Mouse (Mus musculus): ENCODE results near the gene Zfp408. TPM values are rescaled to one million over a fixed set of nuclear protein-coding genes. Genes with fewer than 3 reads are reported as not detected.

Zfp408 gene
- 7.9 and 9.2 TPM in 2 replicates for polyA plus RNA-seq (2015; fragmentation: Nextera tagmentation; extraction: Ambion mirVana)

DNA sequence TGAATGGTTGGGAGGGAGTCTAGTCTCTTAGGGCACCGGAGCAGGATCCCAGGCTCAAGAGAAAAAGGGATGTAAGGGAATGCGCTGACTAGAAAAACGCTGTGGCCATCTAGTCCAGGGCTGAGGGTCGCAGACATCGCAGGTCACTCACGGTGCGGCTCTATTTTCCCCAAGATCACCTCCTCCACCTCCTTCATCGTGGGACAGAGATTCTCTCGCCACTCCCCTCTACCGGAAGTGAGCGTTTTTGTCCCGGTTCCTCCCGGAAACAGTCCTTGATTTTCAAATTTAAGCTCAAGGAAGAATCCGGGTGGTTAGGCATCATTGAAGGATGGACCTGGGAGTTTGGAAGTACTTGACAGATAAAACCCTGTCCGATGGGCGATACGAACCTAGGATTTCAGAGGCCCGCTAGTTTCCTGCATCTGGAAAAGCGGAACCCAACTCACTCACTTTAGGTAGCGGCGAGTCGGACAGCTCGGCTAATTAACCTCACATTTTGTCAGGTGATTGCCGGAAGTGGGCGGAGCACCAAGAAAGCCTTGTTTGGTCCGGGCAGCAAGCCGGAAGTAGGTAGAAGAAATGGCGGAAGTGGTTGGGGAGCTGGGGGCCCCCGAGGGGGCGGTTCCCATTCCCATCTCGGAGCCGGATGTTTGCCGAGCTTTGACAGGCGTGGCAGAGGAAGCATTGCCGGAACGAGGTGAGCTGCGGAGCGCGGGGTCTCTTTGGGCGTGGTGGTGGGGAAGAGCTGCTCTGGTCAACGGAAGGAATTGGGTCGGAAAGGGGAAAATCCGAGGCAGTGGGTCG lies at the start of gene Zfp408, which contains the start of gene Arhgap1:
Gene Zfp408 (minus strand): TSS at position 239 of the 807 bp plus-strand sequence.
Gene Arhgap1 (plus strand): TSS at position 308 of the 807 bp plus-strand sequence.
- WGBS: under 1% methylated on average over 44 of the region's 44 CpGs
- H3K36me3 ChIP-seq (ENCODE audit: control insufficient read depth, insufficient read depth, low read length): peaks cover 31% of the 10 kb centered on the region
- no peaks in the 10 kb centered on the region for H3K27me3 ChIP-seq (replicated peaks; ENCODE audit: control insufficient read depth, insufficient read depth, low read length)
- H3K4me2 ChIP-seq (ENCODE audit: low read depth, low read length): peak within 1 kb of the TSS; percentile 85
- H3K9me3 ChIP-seq (ENCODE audit: control insufficient read depth, low read length): no peaks in the 10 kb centered on the region
- peaks cover 23% of the 10 kb centered on the region for H3K4me1 ChIP-seq (ENCODE audit: control insufficient read depth, insufficient read depth, low read length)
- H3K4me3 ChIP-seq (ENCODE audit: low read length): peak within 1 kb of the TSS; percentile 86
- ATAC-seq: peak; percentile 93
- peak within 1 kb of the TSS; percentile 90 for H3K27ac ChIP-seq (ENCODE audit: low read length)
- H3K9ac ChIP-seq (ENCODE audit: low read depth, low read length): peak within 1 kb of the TSS; percentile 88

DNA sequence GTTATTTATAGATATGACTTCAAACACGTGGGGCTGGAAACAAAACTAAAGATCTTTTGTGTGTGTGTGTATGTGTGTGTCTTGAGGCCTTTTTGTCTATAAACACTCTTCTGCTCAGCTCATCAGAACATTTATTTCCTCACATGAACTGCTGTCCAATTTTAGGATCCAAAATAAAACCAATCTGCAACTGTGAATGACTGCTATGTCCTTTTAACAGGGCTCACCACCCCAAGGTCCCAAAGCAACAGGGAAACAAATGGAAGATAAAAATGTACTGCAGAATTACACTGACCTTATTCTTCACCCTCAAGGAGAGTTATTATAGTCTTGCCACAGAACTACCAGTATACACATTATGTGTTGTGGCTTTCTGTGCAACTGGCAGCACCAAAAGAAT lies 49.6 kb upstream of the Zfp408 start:
- no peak overlapping the region for H3K4me2 ChIP-seq (ENCODE audit: low read depth, low read length)

DNA sequence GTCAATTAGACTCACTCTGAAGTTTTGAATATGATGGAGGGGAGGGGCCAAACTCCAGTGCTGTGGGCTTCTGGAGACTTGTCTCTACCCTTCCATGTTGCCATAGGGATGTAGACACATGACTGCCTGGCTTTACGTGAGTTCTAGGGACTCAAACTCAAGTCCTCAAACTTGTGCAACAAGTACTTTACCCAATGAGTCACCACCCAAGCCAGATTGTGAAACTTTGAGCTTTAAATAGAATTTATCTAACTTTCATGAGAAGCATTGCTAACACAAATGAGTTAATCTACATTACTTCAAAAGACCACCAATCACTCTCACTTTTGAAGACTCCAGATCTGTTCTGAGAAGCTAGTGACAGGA lies 46.6 kb upstream of the Zfp408 start:
- no peak overlapping the region for H3K4me2 ChIP-seq (ENCODE audit: low read depth, low read length)
- no peak overlapping the region for H3K9ac ChIP-seq (ENCODE audit: low read depth, low read length)
- H3K4me1 ChIP-seq (ENCODE audit: control insufficient read depth, insufficient read depth, low read length): no peaks in the 10 kb centered on the region
- 65% methylated on average over 1 of the region's 1 CpGs for WGBS
- no peak overlapping the region for H3K4me3 ChIP-seq (ENCODE audit: low read length)
- no peaks in the 10 kb centered on the region for H3K36me3 ChIP-seq (ENCODE audit: control insufficient read depth, insufficient read depth, low read length)
- H3K27ac ChIP-seq (ENCODE audit: low read length): no peak overlapping the region
- no peaks in the 10 kb centered on the region for H3K9me3 ChIP-seq (ENCODE audit: control insufficient read depth, low read length)
- no peaks in the 10 kb centered on the region for H3K27me3 ChIP-seq (replicated peaks; ENCODE audit: control insufficient read depth, insufficient read depth, low read length)
- peak; percentile 89 for ATAC-seq

More for the DNA sequence above, 49.6 kb upstream of the Zfp408 start:
- Histone ChIP-seq H3K36me3 (ENCODE audit: control insufficient read depth, insufficient read depth, low read length) (no peaks in the 10 kb centered on the region), H3K27me3 (replicated peaks; ENCODE audit: control insufficient read depth, insufficient read depth, low read length) (no peaks in the 10 kb centered on the region), H3K4me1 (ENCODE audit: control insufficient read depth, insufficient read depth, low read length) (no peaks in the 10 kb centered on the region), H3K9me3 (ENCODE audit: control insufficient read depth, low read length) (no peaks in the 10 kb centered on the region), H3K27ac (ENCODE audit: low read length) (no peak overlapping the region), H3K4me3 (ENCODE audit: low read length) (no peak overlapping the region), H3K9ac (ENCODE audit: low read depth, low read length) (no peak overlapping the region)
- 66% methylated on average over 1 of the region's 1 CpGs for WGBS
- no peak for ATAC-seq

DNA sequence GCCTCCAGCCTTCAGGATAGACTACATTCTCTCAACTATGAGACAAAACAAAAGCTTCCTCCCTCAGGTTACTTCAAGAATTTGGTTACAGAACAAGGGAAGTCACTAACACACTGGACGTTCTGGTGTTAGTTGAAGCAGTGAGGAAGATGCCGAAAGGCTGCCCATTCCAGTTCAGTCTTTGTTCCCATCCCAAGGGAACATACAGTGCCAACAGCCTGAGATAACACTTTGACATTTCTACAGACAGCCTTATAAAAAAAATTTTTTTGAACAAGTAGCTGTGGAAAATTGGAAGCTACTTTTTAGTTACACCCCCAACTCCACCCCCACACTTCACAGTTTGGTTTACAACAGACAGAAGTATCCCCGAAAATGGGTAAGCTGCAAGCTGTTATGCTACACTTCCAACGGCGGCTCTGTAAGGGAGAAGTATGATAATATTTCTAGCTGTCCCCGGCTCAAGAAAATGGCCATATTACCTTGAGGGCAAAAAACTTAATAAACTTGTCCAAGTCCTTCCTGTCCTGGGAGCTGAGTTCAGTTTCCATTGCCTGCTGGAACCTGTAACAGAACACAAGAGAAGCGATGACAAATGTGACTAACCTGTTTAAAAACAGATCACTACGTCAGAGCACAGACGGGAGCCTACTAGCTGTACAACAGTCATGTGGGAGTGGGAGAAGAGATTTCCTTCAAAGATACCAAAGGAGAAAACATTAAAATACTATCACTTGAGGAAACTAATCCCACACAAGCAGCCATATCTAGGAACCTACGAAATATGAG lies 46.0 kb upstream of the Zfp408 start:
- ATAC-seq: peak; percentile 34; the same call in 1 of the 2 replicates
- no peak overlapping the region for H3K4me3 ChIP-seq (ENCODE audit: low read length)
- WGBS: 89% methylated on average over 10 of the region's 10 CpGs

DNA sequence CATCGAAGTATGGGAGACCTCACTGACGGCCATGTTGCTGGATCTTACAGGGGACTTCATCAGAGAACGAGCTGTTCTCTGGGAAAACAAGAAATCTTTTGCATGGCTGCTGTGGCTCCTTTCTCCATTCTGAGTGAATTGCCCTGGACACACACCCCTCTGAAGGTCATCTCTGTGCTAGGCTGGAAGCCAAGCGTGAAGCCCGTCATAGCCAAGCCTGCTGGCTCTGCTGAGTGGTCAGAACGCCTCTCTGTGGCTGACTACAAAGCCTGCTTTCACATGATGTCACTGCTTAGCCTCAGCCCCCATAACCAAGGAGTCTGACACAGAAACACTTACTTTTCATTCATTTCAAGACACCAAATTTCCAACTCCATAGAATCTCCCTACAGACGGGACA lies 39.9 kb upstream of the Zfp408 start:
- 87% methylated on average over 7 of the region's 7 CpGs for WGBS
- H3K36me3 ChIP-seq (ENCODE audit: control insufficient read depth, insufficient read depth, low read length): peaks cover 4% of the 10 kb centered on the region; the same call in 1 of the 2 replicates

More for the DNA sequence above, 46.0 kb upstream of the Zfp408 start:
- Histone ChIP-seq H3K9me3 (ENCODE audit: control insufficient read depth, low read length) (no peaks in the 10 kb centered on the region), H3K36me3 (ENCODE audit: control insufficient read depth, insufficient read depth, low read length) (no peaks in the 10 kb centered on the region), H3K27me3 (replicated peaks; ENCODE audit: control insufficient read depth, insufficient read depth, low read length) (no peaks in the 10 kb centered on the region), H3K4me1 (ENCODE audit: control insufficient read depth, insufficient read depth, low read length) (no peaks in the 10 kb centered on the region), H3K27ac (ENCODE audit: low read length) (peak overlapping the region; percentile 17; the same call in 1 of the 2 replicates), H3K9ac (ENCODE audit: low read depth, low read length) (no peak overlapping the region), H3K4me2 (ENCODE audit: low read depth, low read length) (no peak overlapping the region)

DNA sequence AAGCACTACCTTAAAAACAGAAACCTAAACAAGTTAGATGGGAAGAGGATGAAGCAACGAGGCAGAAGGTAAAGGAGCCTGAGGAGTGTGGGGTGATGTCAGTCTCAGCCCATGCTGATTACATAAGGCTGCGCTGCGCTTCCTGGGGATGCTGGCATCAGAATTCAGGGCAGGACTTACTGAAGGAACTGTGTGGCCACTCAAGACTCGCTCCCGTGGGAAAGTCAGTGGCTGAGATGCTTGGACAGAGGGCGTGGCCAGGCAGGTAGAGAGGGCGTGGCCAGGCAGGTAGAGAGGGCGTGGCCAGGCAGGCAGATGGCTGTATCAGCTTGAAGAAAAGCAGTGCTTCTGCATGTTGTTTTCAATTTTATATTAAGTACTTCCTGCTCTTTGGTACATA lies 34.3 kb upstream of the Zfp408 start:
- no peak overlapping the region for H3K27ac ChIP-seq (ENCODE audit: low read length)
- peaks cover 14% of the 10 kb centered on the region for H3K36me3 ChIP-seq (ENCODE audit: control insufficient read depth, insufficient read depth, low read length)
- no peak overlapping the region for H3K4me3 ChIP-seq (ENCODE audit: low read length)
- H3K27me3 ChIP-seq (replicated peaks; ENCODE audit: control insufficient read depth, insufficient read depth, low read length): no peaks in the 10 kb centered on the region
- WGBS: 73% methylated on average over 8 of the region's 8 CpGs
- no peaks in the 10 kb centered on the region for H3K4me1 ChIP-seq (ENCODE audit: control insufficient read depth, insufficient read depth, low read length)
- no peaks in the 10 kb centered on the region for H3K9me3 ChIP-seq (ENCODE audit: control insufficient read depth, low read length)
- H3K9ac ChIP-seq (ENCODE audit: low read depth, low read length): no peak overlapping the region
- no peak overlapping the region for H3K4me2 ChIP-seq (ENCODE audit: low read depth, low read length)
- ATAC-seq: 0 out of 2 replicates have a peak, but pooled peaks have one; percentile 33

More for the DNA sequence above, 39.9 kb upstream of the Zfp408 start:
- H3K9ac ChIP-seq (ENCODE audit: low read depth, low read length): no peak overlapping the region
- no peak overlapping the region for H3K4me3 ChIP-seq (ENCODE audit: low read length)
- ATAC-seq: no peak
- no peaks in the 10 kb centered on the region for H3K9me3 ChIP-seq (ENCODE audit: control insufficient read depth, low read length)
- H3K4me2 ChIP-seq (ENCODE audit: low read depth, low read length): no peak overlapping the region
- H3K4me1 ChIP-seq (ENCODE audit: control insufficient read depth, insufficient read depth, low read length): no peaks in the 10 kb centered on the region
- no peaks in the 10 kb centered on the region for H3K27me3 ChIP-seq (replicated peaks; ENCODE audit: control insufficient read depth, insufficient read depth, low read length)
- no peak overlapping the region for H3K27ac ChIP-seq (ENCODE audit: low read length)

DNA sequence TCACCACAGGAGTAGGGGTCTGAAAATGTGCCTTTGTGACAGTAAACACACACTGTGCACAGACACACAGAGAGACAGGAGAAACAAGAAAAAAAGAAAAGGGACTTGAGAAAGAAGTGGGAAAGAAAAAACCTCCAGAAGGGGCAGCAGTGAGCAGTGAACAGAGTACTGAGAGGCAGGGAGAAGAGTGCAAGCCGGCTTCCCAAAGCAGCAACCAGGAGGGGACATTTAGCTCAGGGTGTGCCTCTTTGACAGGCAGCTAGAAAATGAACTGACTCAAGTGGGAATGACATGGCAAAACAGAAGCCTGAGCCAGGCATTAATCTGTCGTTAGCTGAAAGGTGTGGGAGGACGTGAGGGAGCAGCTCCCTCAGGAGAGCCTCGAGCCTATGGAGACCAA lies 33.3 kb upstream of the Zfp408 start:
- Histone ChIP-seq H3K36me3 (ENCODE audit: control insufficient read depth, insufficient read depth, low read length) (peaks cover 16% of the 10 kb centered on the region), H3K27ac (ENCODE audit: low read length) (no peak overlapping the region), H3K4me3 (ENCODE audit: low read length) (no peak overlapping the region), H3K9me3 (ENCODE audit: control insufficient read depth, low read length) (no peaks in the 10 kb centered on the region), H3K27me3 (replicated peaks; ENCODE audit: control insufficient read depth, insufficient read depth, low read length) (no peaks in the 10 kb centered on the region), H3K4me1 (ENCODE audit: control insufficient read depth, insufficient read depth, low read length) (no peaks in the 10 kb centered on the region), H3K9ac (ENCODE audit: low read depth, low read length) (no peak overlapping the region), H3K4me2 (ENCODE audit: low read depth, low read length) (no peak overlapping the region)
- ATAC-seq: peak; percentile 23; the same call in 1 of the 2 replicates
- 63% methylated on average over 4 of the region's 4 CpGs for WGBS

DNA sequence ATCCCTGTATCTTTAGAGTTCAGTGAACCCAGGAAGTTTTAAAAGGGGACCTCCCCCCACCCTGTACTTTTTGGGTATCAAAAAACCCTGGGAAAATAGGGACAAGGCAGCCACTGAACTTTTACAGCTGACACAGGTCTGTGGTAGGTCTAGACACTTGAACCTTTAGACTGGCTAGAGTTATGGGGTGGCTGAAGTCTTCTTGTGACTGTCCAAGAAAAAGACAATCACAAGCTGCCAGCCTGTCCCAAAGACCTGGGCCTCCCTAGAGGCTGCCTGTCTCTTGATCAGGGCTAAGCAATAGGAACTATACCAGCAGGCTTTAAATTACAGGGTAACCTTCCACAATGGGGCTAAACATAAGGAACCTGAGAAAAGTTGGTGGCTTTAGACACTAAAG lies 27.4 kb upstream of the Zfp408 start:
- Histone ChIP-seq H3K9me3 (ENCODE audit: control insufficient read depth, low read length) (no peaks in the 10 kb centered on the region), H3K27ac (ENCODE audit: low read length) (no peak overlapping the region), H3K36me3 (ENCODE audit: control insufficient read depth, insufficient read depth, low read length) (peaks cover 12% of the 10 kb centered on the region), H3K9ac (ENCODE audit: low read depth, low read length) (no peak overlapping the region), H3K4me3 (ENCODE audit: low read length) (no peak overlapping the region), H3K4me2 (ENCODE audit: low read depth, low read length) (no peak overlapping the region), H3K27me3 (replicated peaks; ENCODE audit: control insufficient read depth, insufficient read depth, low read length) (no peaks in the 10 kb centered on the region), H3K4me1 (ENCODE audit: control insufficient read depth, insufficient read depth, low read length) (no peaks in the 10 kb centered on the region)
- no peak for ATAC-seq

DNA sequence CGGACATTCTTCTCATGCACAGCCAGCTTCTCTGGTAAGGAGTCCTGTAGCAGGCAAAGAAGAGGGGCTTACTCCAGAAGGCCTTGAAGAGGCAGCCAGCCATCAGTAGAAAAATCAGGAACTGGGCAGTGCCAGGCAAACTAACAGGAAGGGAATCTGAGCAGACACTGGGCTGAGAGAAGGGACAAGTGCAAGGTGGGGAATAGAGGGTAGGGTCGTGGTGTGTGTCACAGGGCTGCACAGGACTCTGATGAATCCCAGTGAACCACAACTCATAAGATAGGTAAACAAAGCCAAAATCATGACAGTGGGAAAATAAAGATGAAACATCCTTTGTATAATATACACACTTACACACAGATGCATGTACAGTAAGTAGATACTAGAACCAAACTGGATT lies 26.8 kb upstream of the Zfp408 start:
- Histone ChIP-seq H3K27me3 (replicated peaks; ENCODE audit: control insufficient read depth, insufficient read depth, low read length) (no peaks in the 10 kb centered on the region), H3K36me3 (ENCODE audit: control insufficient read depth, insufficient read depth, low read length) (peaks cover 9% of the 10 kb centered on the region), H3K4me3 (ENCODE audit: low read length) (no peak overlapping the region), H3K9me3 (ENCODE audit: control insufficient read depth, low read length) (no peaks in the 10 kb centered on the region), H3K27ac (ENCODE audit: low read length) (no peak overlapping the region), H3K4me1 (ENCODE audit: control insufficient read depth, insufficient read depth, low read length) (no peaks in the 10 kb centered on the region), H3K4me2 (ENCODE audit: low read depth, low read length) (no peak overlapping the region), H3K9ac (ENCODE audit: low read depth, low read length) (no peak overlapping the region)
- ATAC-seq: no peak
- 81% methylated on average over 2 of the region's 2 CpGs for whole genome bisulfite sequencing
